Mouse (Mus musculus) lung, adult 2 months (tissue): ENCODE data around the gene Abcf3.

Experiments
- CTCF ChIP-seq: fragments of 200-500 bp; IDR thresholded peaks from 2 replicates; pipeline ENCODE4 v1.5.1; 2011; ENCODE audit warnings: mild to moderate bottlenecking, low read length, control low read depth; ENCODE audit not compliant: insufficient read depth
- POLR2A ChIP-seq: fragments of 200-500 bp; IDR thresholded peaks from 2 replicates; pipeline ENCODE4 v1.6.1; 2011; ENCODE audit warnings: low read depth, mild to moderate bottlenecking, control low read depth, low read length, borderline replicate concordance; ENCODE audit errors: extremely low read depth

DNA sequence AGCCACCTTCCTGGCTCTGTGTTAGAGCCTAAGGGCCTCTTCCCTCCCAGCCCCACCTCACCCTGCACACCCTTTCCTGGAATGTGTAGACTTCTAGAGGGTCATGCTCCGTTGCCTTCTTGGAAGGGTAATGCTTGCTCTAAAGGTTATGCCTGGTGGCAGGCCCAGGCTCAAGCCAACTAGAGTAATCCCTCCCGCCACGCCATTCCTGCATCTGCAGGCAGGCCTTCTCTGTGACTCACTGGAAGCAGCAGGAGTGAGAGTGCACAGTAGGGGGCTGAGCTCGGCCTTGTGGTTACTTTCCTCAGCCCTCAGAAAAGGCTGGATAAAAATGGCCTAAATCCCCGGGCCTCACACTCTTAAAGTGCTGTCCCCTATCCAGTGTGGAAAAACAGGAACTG lies 11.3 kb upstream of the Abcf3 start:
- no peak for TF ChIP-seq POLR2A
- no peak for TF ChIP-seq CTCF
